8 mouse cellular contexts compared by ENCODE assay signal in the genomic region with DNA sequence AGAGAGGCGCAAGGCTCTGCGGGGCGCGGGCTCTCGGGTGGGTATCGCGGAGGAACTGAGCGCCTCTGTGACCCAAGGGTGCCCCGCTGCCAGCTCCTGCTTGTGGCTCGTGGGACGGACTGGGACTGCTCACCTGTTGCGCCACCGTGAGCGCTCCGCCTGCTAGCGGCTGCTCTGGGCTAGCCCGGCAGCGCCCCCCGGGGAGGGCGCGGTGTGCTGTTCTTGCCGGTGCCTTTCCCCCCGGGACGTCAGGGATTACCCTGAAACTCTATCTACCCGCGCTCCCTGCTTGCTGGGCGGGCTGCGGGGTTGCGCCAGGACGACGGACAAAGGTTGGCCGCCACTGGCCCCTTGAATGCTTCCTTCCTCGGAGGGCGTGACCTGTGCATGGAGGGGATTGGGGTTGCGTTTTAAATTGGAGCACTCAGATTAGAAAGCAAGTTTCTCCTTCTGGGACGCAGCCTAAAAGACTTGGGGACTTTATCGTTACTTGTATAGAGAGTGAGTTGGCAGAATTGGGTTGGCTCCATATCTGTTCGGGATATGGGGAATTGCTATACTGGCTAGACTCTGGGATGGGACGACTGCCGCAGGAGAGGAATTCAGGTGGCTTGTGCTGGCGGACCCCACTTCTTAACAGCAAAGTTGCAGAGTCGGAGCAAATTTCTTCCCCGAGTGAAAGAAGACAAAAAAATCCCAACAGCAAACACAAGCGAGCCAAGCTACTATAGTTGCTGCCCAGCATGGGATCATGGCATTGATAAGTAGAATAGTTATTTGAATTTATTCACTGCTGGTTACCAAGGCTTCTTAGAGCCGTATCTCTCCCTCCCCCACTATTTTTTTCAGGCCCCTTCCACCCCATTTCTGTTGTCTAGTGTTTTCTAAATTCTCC. TPM values are rescaled to one million over a fixed set of nuclear protein-coding genes. Genes with fewer than 3 reads are reported as not detected.
DNase-seq lines count a peak whose midpoint lies in the region; ATAC-seq and TF ChIP-seq lines count a peak whose summit lies in the region.

No protein-coding gene starts in this region.

- intact Hi-C loops in left cerebral cortex, postnatal 14 days (cut with DNase I), result loop anchor here (5.0 kb wide), 1 partner anchor 78 kb away; no protein-coding TSS in a partner anchor

- H3K9ac ChIP-seq in intestine, embryonic 16.5 days (ENCODE audit: low read depth, low read length), result peak overlapping the region; percentile 81
- peak overlapping the region; percentile 58 for H3K9ac ChIP-seq in lung, embryonic 14.5 days

- TF ChIP-seq CTCF in lung, embryonic 14.5 days (IDR thresholded peaks at IDR 0.05; ENCODE audit: low read depth), result peak; percentile 45

- H3K27ac ChIP-seq in intestine, embryonic 16.5 days (ENCODE audit: low read length), result peak overlapping the region; percentile 65
- H3K27ac ChIP-seq in lung, embryonic 14.5 days (ENCODE audit: low read depth), result peak overlapping the region; percentile 68; the same call in 1 of the 2 replicates

- peaks cover 21% of the 10 kb centered on the region for H3K4me1 ChIP-seq in intestine, embryonic 16.5 days (ENCODE audit: control insufficient read depth, insufficient read depth, low read length)
- peaks cover 3% of the 10 kb centered on the region; the same call in 1 of the 2 replicates for H3K4me1 ChIP-seq in lung, embryonic 14.5 days (ENCODE audit: insufficient read depth)

- under 1% methylated on average over 45 of the region's 45 CpGs for WGBS in intestine, embryonic 16.5 days
- under 1% methylated on average over 45 of the region's 45 CpGs for WGBS in lung, embryonic 14.5 days

- peak; percentile 80 for ATAC-seq in intestine, embryonic 16.5 days
- peak; percentile 72 for ATAC-seq in lung, embryonic 14.5 days (ENCODE audit: insufficient read depth)

- no peaks in the 10 kb centered on the region for H3K36me3 ChIP-seq in intestine, embryonic 16.5 days (ENCODE audit: control insufficient read depth, insufficient read depth, low read length)
- H3K36me3 ChIP-seq in lung, embryonic 14.5 days (ENCODE audit: insufficient read depth), result no peaks in the 10 kb centered on the region

- H3K4me2 ChIP-seq in intestine, embryonic 16.5 days (ENCODE audit: low read depth, low read length), result peak overlapping the region; percentile 96
- H3K4me2 ChIP-seq in lung, embryonic 14.5 days, result peak overlapping the region; percentile 94

- H3K4me3 ChIP-seq in intestine, embryonic 16.5 days (ENCODE audit: low read length), result peak overlapping the region; percentile 71
- peak overlapping the region; percentile 59 for H3K4me3 ChIP-seq in lung, embryonic 14.5 days (ENCODE audit: low read depth, low read length)

- peaks cover 2% of the 10 kb centered on the region; the same call in 1 of the 2 replicates for H3K27me3 ChIP-seq in intestine, embryonic 16.5 days (replicated peaks; ENCODE audit: control insufficient read depth, insufficient read depth, low read length)
- H3K27me3 ChIP-seq in lung, embryonic 14.5 days (ENCODE audit: insufficient read depth, low read length), result no peaks in the 10 kb centered on the region

- DNase-seq in left cerebral cortex, adult 18-20 months (ENCODE audit: low spot score in 2 of 2), result peak; percentile 12 to 13
- DNase-seq in left cerebral cortex, postnatal 14 days (ENCODE audit: low spot score in 2 of 2), result no peak
- DNase-seq in c-Kit-negative CD71-positive TER-119-positive erythroid progenitor cells, embryonic 14.5 days (ENCODE audit: low read depth, low spot score), result peak; percentile 62
- peak; percentile 19 to 28 for DNase-seq in gastrocnemius, postnatal 4 days (ENCODE audit: low spot score in 2 of 2)
- peak; percentile 72 for DNase-seq in lung, embryonic 14.5 days
- DNase-seq in ovary, postnatal 10 days (ENCODE audit: low spot score), result peak; percentile 10
- no peak for DNase-seq in adipocyte (ENCODE audit: low spot score)

- no peaks in the 10 kb centered on the region for H3K9me3 ChIP-seq in intestine, embryonic 16.5 days (ENCODE audit: control insufficient read depth, low read length)
- H3K9me3 ChIP-seq in lung, embryonic 14.5 days (ENCODE audit: low read depth, low read length), result no peaks in the 10 kb centered on the region

RNA-seq across cellular contexts. Expression of a gene that starts 1.3 kb away (rescaled TPM):
- total RNA-seq in left cerebral cortex, adult 18-20 months (2021), result 10 to 100 TPM; 17.3 to 18.2 TPM
- total RNA-seq in left cerebral cortex, postnatal 14 days (2021), result 10 to 100 TPM; 14.7 to 20.9 TPM
- total RNA-seq in gastrocnemius, postnatal 4 days (2021), result 10 to 100 TPM; 18.9 to 19.6 TPM
- polyA plus RNA-seq in intestine, embryonic 16.5 days (2015; fragmentation: Nextera tagmentation; extraction: Ambion mirVana), result 19.9 and 22.6 TPM in 2 replicates
- polyA plus RNA-seq in lung, embryonic 14.5 days (2014; fragmentation: Nextera tagmentation; extraction: Ambion mirVana), result 14.2 and 14.3 TPM in 2 replicates

Comparison
In these comparisons a context has a peak if more than half of its experiments do, and no peak if none do; other contexts are left out.
1. DNase-seq: peak in left cerebral cortex, adult 18-20 months (2 of 2), c-Kit-negative CD71-positive TER-119-positive erythroid progenitor cells, embryonic 14.5 days (single experiment), gastrocnemius, postnatal 4 days (2 of 2), lung, embryonic 14.5 days (single experiment) and ovary, postnatal 10 days (single experiment); none in left cerebral cortex, postnatal 14 days (0 of 2) and adipocyte (single experiment).